Mouse (Mus musculus): ENCODE measurements at regions not wholly inside any gene's neighbourhood (a gene's known extent, or its start where the extent isn't known, plus 50 kb on each side); places are given as distances from the start of the nearest gene placed in this dataset.

GRCm38 (mm10) chr1:108527424-108527823 lies 937.6 kb downstream of the Serpinb8 start:
- no peak overlapping the region for H3K4me3 ChIP-seq (ENCODE audit: insufficient read depth in 1 of 2, low read depth in 1 of 2, low read length in 2 of 2, poor library complexity in 1 of 2, severe bottlenecking in 1 of 2)
- H3K9ac ChIP-seq (ENCODE audit: insufficient read depth, low read depth, low read length, poor library complexity, severe bottlenecking) = no peak overlapping the region
- H3K4me1 ChIP-seq (ENCODE audit: control insufficient read depth in 2 of 2, insufficient read depth in 2 of 2, low read length in 2 of 2, poor library complexity in 1 of 2) = no peaks in the 10 kb centered on the region
- no peak for TF ChIP-seq ZNF384 (IDR thresholded peaks at IDR 0.05; ENCODE audit: low read depth, low read length)
- no peak for TF ChIP-seq CHD2 (IDR thresholded peaks at IDR 0.05; ENCODE audit: low read depth, low read length)
- TF ChIP-seq HCFC1 (IDR thresholded peaks at IDR 0.05; ENCODE audit: borderline replicate concordance, insufficient read depth, low read length) = no peak
- no peak for TF ChIP-seq MAFK (IDR thresholded peaks at IDR 0.05; ENCODE audit: insufficient read depth, low read depth, low read length)
- no peak for TF ChIP-seq ZC3H11A (IDR thresholded peaks at IDR 0.05; ENCODE audit: borderline replicate concordance, low read depth, low read length)
- H3K27ac ChIP-seq (ENCODE audit: insufficient read depth, low read depth, low read length, poor library complexity, severe bottlenecking) = no peak overlapping the region
- DNase-seq (ENCODE audit: low read depth, low spot score) = no peak
- no peaks in the 10 kb centered on the region for H3K36me3 ChIP-seq (ENCODE audit: control insufficient read depth, insufficient read depth, low read length, poor library complexity, severe bottlenecking)
- in situ Hi-C loops (cut with MboI; ENCODE audit: low sequenced_read_pairs in 2 of 2, unreplicated experiment in 2 of 2) = no loop called here
- no peaks in the 10 kb centered on the region for H3K9me3 ChIP-seq (ENCODE audit: control insufficient read depth, insufficient read depth, low read depth, low read length)

- no peak for TF ChIP-seq CHD2 (IDR thresholded peaks at IDR 0.05; ENCODE audit: low read depth, low read length)
- no peak for TF ChIP-seq ZC3H11A (IDR thresholded peaks at IDR 0.05; ENCODE audit: borderline replicate concordance, low read depth, low read length)
- TF ChIP-seq HCFC1 (IDR thresholded peaks at IDR 0.05; ENCODE audit: borderline replicate concordance, insufficient read depth, low read length) = no peak
- no peak for TF ChIP-seq ZNF384 (IDR thresholded peaks at IDR 0.05; ENCODE audit: low read depth, low read length)
- no peak for TF ChIP-seq MAFK (IDR thresholded peaks at IDR 0.05; ENCODE audit: insufficient read depth, low read depth, low read length)
- in situ Hi-C loops (cut with MboI; ENCODE audit: low sequenced_read_pairs in 2 of 2, unreplicated experiment in 2 of 2) = no loop called here
- no peaks in the 10 kb centered on the region for H3K9me3 ChIP-seq (ENCODE audit: control insufficient read depth, insufficient read depth, low read depth, low read length)
These were observed 948.4 kb downstream of the Serpinb8 start for GRCm38 (mm10) chr1:108538238-108538637.

GRCm38 (mm10) chr1:108548721-108549120 lies 958.9 kb downstream of the Serpinb8 start:
- H3K9ac ChIP-seq (ENCODE audit: insufficient read depth, low read depth, low read length, poor library complexity, severe bottlenecking) = no peak overlapping the region
- peaks cover 2% of the 10 kb centered on the region; the same call in 1 of the 2 replicates for H3K9me3 ChIP-seq (ENCODE audit: control insufficient read depth, insufficient read depth, low read depth, low read length)
- TF ChIP-seq ZC3H11A (IDR thresholded peaks at IDR 0.05; ENCODE audit: borderline replicate concordance, low read depth, low read length) (no peak), ZNF384 (IDR thresholded peaks at IDR 0.05; ENCODE audit: low read depth, low read length) (no peak), MAFK (IDR thresholded peaks at IDR 0.05; ENCODE audit: insufficient read depth, low read depth, low read length) (no peak), HCFC1 (IDR thresholded peaks at IDR 0.05; ENCODE audit: borderline replicate concordance, insufficient read depth, low read length) (no peak), CHD2 (IDR thresholded peaks at IDR 0.05; ENCODE audit: low read depth, low read length) (no peak)
- no peak overlapping the region for H3K4me3 ChIP-seq (ENCODE audit: insufficient read depth in 1 of 2, low read depth in 1 of 2, low read length in 2 of 2, poor library complexity in 1 of 2, severe bottlenecking in 1 of 2)
- in situ Hi-C loops (cut with MboI; ENCODE audit: low sequenced_read_pairs in 2 of 2, unreplicated experiment in 2 of 2) = no loop called here
- H3K36me3 ChIP-seq (ENCODE audit: control insufficient read depth, insufficient read depth, low read length, poor library complexity, severe bottlenecking) = no peaks in the 10 kb centered on the region
- 0 out of 4 replicates have a peak, but pooled peaks cover 0 to 1% of the 10 kb centered on the region in 2 experiments for H3K4me1 ChIP-seq (ENCODE audit: control insufficient read depth in 2 of 2, insufficient read depth in 2 of 2, low read length in 2 of 2, poor library complexity in 1 of 2)
- peak; percentile 52 for DNase-seq (ENCODE audit: low read depth, low spot score)
- H3K27ac ChIP-seq (ENCODE audit: insufficient read depth, low read depth, low read length, poor library complexity, severe bottlenecking) = no peak overlapping the region; the same call in 1 of the 2 replicates

More at GRCm38 (mm10) chr1:108538238-108538637, 948.4 kb downstream of the Serpinb8 start:
- no peak overlapping the region for H3K27ac ChIP-seq (ENCODE audit: insufficient read depth, low read depth, low read length, poor library complexity, severe bottlenecking)
- no peak overlapping the region for H3K9ac ChIP-seq (ENCODE audit: insufficient read depth, low read depth, low read length, poor library complexity, severe bottlenecking)
- H3K36me3 ChIP-seq (ENCODE audit: control insufficient read depth, insufficient read depth, low read length, poor library complexity, severe bottlenecking) = no peaks in the 10 kb centered on the region
- DNase-seq (ENCODE audit: low read depth, low spot score) = no peak
- no peaks in the 10 kb centered on the region for H3K4me1 ChIP-seq (ENCODE audit: control insufficient read depth in 2 of 2, insufficient read depth in 2 of 2, low read length in 2 of 2, poor library complexity in 1 of 2)
- no peak overlapping the region for H3K4me3 ChIP-seq (ENCODE audit: insufficient read depth in 1 of 2, low read depth in 1 of 2, low read length in 2 of 2, poor library complexity in 1 of 2, severe bottlenecking in 1 of 2)

GRCm38 (mm10) chr1:108558882-108559281 lies 969.1 kb downstream of the Serpinb8 start:
- Histone ChIP-seq H3K27ac (ENCODE audit: insufficient read depth, low read depth, low read length, poor library complexity, severe bottlenecking) (no peak overlapping the region), H3K9me3 (ENCODE audit: control insufficient read depth, insufficient read depth, low read depth, low read length) (no peaks in the 10 kb centered on the region), H3K9ac (ENCODE audit: insufficient read depth, low read depth, low read length, poor library complexity, severe bottlenecking) (no peak overlapping the region), H3K4me3 (ENCODE audit: insufficient read depth in 1 of 2, low read depth in 1 of 2, low read length in 2 of 2, poor library complexity in 1 of 2, severe bottlenecking in 1 of 2) (no peak overlapping the region), H3K4me1 (ENCODE audit: control insufficient read depth in 2 of 2, insufficient read depth in 2 of 2, low read length in 2 of 2, poor library complexity in 1 of 2) (no peaks in the 10 kb centered on the region), H3K36me3 (ENCODE audit: control insufficient read depth, insufficient read depth, low read length, poor library complexity, severe bottlenecking) (no peaks in the 10 kb centered on the region)
- TF ChIP-seq CHD2 (IDR thresholded peaks at IDR 0.05; ENCODE audit: low read depth, low read length) (no peak), MAFK (IDR thresholded peaks at IDR 0.05; ENCODE audit: insufficient read depth, low read depth, low read length) (no peak), HCFC1 (IDR thresholded peaks at IDR 0.05; ENCODE audit: borderline replicate concordance, insufficient read depth, low read length) (no peak), ZC3H11A (IDR thresholded peaks at IDR 0.05; ENCODE audit: borderline replicate concordance, low read depth, low read length) (no peak), ZNF384 (IDR thresholded peaks at IDR 0.05; ENCODE audit: low read depth, low read length) (no peak)
- in situ Hi-C loops (cut with MboI; ENCODE audit: low sequenced_read_pairs in 2 of 2, unreplicated experiment in 2 of 2) = no loop called here
- DNase-seq (ENCODE audit: low read depth, low spot score) = no peak

GRCm38 (mm10) chr1:108562981-108563380 lies 973.2 kb downstream of the Serpinb8 start:
- in situ Hi-C loops (cut with MboI; ENCODE audit: low sequenced_read_pairs in 2 of 2, unreplicated experiment in 2 of 2) = no loop called here
- Histone ChIP-seq H3K4me1 (ENCODE audit: control insufficient read depth in 2 of 2, insufficient read depth in 2 of 2, low read length in 2 of 2, poor library complexity in 1 of 2) (no peaks in the 10 kb centered on the region), H3K9me3 (ENCODE audit: control insufficient read depth, insufficient read depth, low read depth, low read length) (no peaks in the 10 kb centered on the region), H3K27ac (ENCODE audit: insufficient read depth, low read depth, low read length, poor library complexity, severe bottlenecking) (no peak overlapping the region), H3K4me3 (ENCODE audit: insufficient read depth in 1 of 2, low read depth in 1 of 2, low read length in 2 of 2, poor library complexity in 1 of 2, severe bottlenecking in 1 of 2) (no peak overlapping the region), H3K9ac (ENCODE audit: insufficient read depth, low read depth, low read length, poor library complexity, severe bottlenecking) (no peak overlapping the region), H3K36me3 (ENCODE audit: control insufficient read depth, insufficient read depth, low read length, poor library complexity, severe bottlenecking) (no peaks in the 10 kb centered on the region)
- TF ChIP-seq ZC3H11A (IDR thresholded peaks at IDR 0.05; ENCODE audit: borderline replicate concordance, low read depth, low read length) (no peak), HCFC1 (IDR thresholded peaks at IDR 0.05; ENCODE audit: borderline replicate concordance, insufficient read depth, low read length) (no peak), MAFK (IDR thresholded peaks at IDR 0.05; ENCODE audit: insufficient read depth, low read depth, low read length) (no peak), CHD2 (IDR thresholded peaks at IDR 0.05; ENCODE audit: low read depth, low read length) (no peak), ZNF384 (IDR thresholded peaks at IDR 0.05; ENCODE audit: low read depth, low read length) (no peak)
- DNase-seq (ENCODE audit: low read depth, low spot score) = no peak
